Mouse (Mus musculus) megakaryocyte, embryonic 14.5 days (primary cell): ENCODE measurements around the gene Xylt1.

ENCODE experiments used
- FLI1 ChIP-seq: IDR thresholded peaks from 2 replicates; pipeline ENCODE4 v1.6.1; 2012; ENCODE audit warnings: low read length, inconsistent platforms, mixed read lengths
- GATA1 ChIP-seq: IDR thresholded peaks from 3 replicates; pipeline ENCODE4 v1.6.1; 2012; ENCODE audit warnings: mixed read lengths, low read length, inconsistent platforms, borderline replicate concordance

- no peak for TF ChIP-seq GATA1
- TF ChIP-seq FLI1, result no peak
Observed at GRCm38 (mm10) chr7:117686997-117687302, 306.2 kb downstream of the Xylt1 start.
